Mouse (Mus musculus) lung, adult 10 weeks (tissue): ENCODE data around the gene Olfr1118. TPM values are rescaled to one million over a fixed set of nuclear protein-coding genes. Genes with fewer than 3 reads are reported as not detected.

Experiments
- polyA plus RNA-seq: library from polyadenylated mRNA; stranded (reverse); fragments of 350-450 nt; fragmentation: Illumina TruSeq; extraction: RNeasy Lipid Tissue Mini Kit (QIAGEN cat#74804); gene quantifications from one replicate; pipeline ENCODE4 v1.2.3, GENCODE M21; 2014; ENCODE audit warnings: low read depth, low replicate concordance; ENCODE audit not compliant: insufficient read depth

Gene Olfr1118
- polyA plus RNA-seq: not detected

GRCm38 (mm10) chr2:87307281-87307680, at the start of gene Olfr1118:
Gene Olfr1118, plus strand, starts transcription at chr2:87307581.

GRCm38 (mm10) chr2:87267234-87267633, 40.1 kb upstream of the Olfr1118 start, which contains the start of gene Olfr1116:
Gene Olfr1116, plus strand, starts transcription at chr2:87267534.

GRCm38 (mm10) chr2:87354515-87354914, 47.1 kb downstream of the Olfr1118 start, which contains the start of gene Olfr1120:
Gene Olfr1120, plus strand, starts transcription at chr2:87354815.

Other genes starting within 250 kb of the Olfr1118 start
- gene Olfr1107, start 231.8 kb upstream of the Olfr1118 start, polyA plus RNA-seq: not detected
- not detected for gene Olfr1109, start 211.6 kb upstream of the Olfr1118 start, polyA plus RNA-seq
- gene Olfr259, start 193.0 kb upstream of the Olfr1118 start, polyA plus RNA-seq: not detected
- not detected for gene Olfr1110, start 167.3 kb upstream of the Olfr1118 start, polyA plus RNA-seq
- not detected for gene Olfr1111, start 155.0 kb upstream of the Olfr1118 start, polyA plus RNA-seq
- gene Olfr1112, start 119.8 kb upstream of the Olfr1118 start, polyA plus RNA-seq: not detected
- not detected for gene Olfr1113, start 98.6 kb upstream of the Olfr1118 start, polyA plus RNA-seq
- gene Olfr1115, start 59.6 kb upstream of the Olfr1118 start, polyA plus RNA-seq: not detected
- not detected for gene Olfr1116, start 40.0 kb upstream of the Olfr1118 start, polyA plus RNA-seq
- gene Olfr1120, start 47.2 kb downstream of the Olfr1118 start, polyA plus RNA-seq: not detected
- not detected for gene Olfr1121, start 62.3 kb downstream of the Olfr1118 start, polyA plus RNA-seq
- gene Olfr1122, start 78.3 kb downstream of the Olfr1118 start, polyA plus RNA-seq: not detected
- not detected for gene Olfr1123, start 109.1 kb downstream of the Olfr1118 start, polyA plus RNA-seq
- gene Olfr1124, start 122.7 kb downstream of the Olfr1118 start, polyA plus RNA-seq: not detected
- gene Olfr1126, start 146.4 kb downstream of the Olfr1118 start, polyA plus RNA-seq: not detected
- not detected for gene Pramel7, start 189.5 kb downstream of the Olfr1118 start, polyA plus RNA-seq
- gene Pramel6, start 199.0 kb downstream of the Olfr1118 start, polyA plus RNA-seq: not detected
- not detected for gene Olfr153, start 224.2 kb downstream of the Olfr1118 start, polyA plus RNA-seq
- gene Olfr1128, start 238.0 kb downstream of the Olfr1118 start, polyA plus RNA-seq: not detected